Mouse (Mus musculus) heart, adult 9 months (tissue): Measurements from ENCODE around the gene Grin2a.
"Not testable (repeated sequence)": the region's sequence is repeated elsewhere in the genome, so short reads cannot be mapped to it uniquely, and the experiment has no call there.

Experiments
- DNase-seq, 2 experiments: peaks; one replicate each; pipeline ENCODE4 v3.0.0; 2022; ENCODE audit warnings: low spot score in 2 of 2

Gene Grin2a

GRCm38 (mm10) chr16:9625652-9626444 lies 369.5 kb downstream of the Grin2a start:
- no peak for DNase-seq

GRCm38 (mm10) chr16:9624346-9624745 lies 371.0 kb downstream of the Grin2a start:
- DNase-seq, result no peak

- DNase-seq, result no peak
Measured at GRCm38 (mm10) chr16:9618206-9618605, 377.2 kb downstream of the Grin2a start.

- no peak for DNase-seq
Measured at GRCm38 (mm10) chr16:9617215-9617614, 378.1 kb downstream of the Grin2a start.

- DNase-seq, result no peak
Measured at GRCm38 (mm10) chr16:9616807-9617206, 378.6 kb downstream of the Grin2a start.

- not testable (repeated sequence) for DNase-seq
Measured at GRCm38 (mm10) chr16:9612596-9612995, 382.8 kb downstream of the Grin2a start.

GRCm38 (mm10) chr16:9607432-9607831 lies 387.9 kb downstream of the Grin2a start:
- no peak for DNase-seq

GRCm38 (mm10) chr16:9603983-9604382 lies 391.4 kb downstream of the Grin2a start:
- DNase-seq, result no peak

GRCm38 (mm10) chr16:9602579-9602978 lies 392.8 kb downstream of the Grin2a start:
- DNase-seq, result no peak

GRCm38 (mm10) chr16:9589176-9589575 lies 406.2 kb downstream of the Grin2a start:
- no peak for DNase-seq

- no peak for DNase-seq
Measured at GRCm38 (mm10) chr16:9588431-9588830, 406.9 kb downstream of the Grin2a start.

- no peak for DNase-seq
Measured at GRCm38 (mm10) chr16:9583981-9584380, 411.4 kb downstream of the Grin2a start.

- no peak for DNase-seq
Measured at GRCm38 (mm10) chr16:9571793-9572192, 423.6 kb downstream of the Grin2a start.

GRCm38 (mm10) chr16:9567286-9567685 lies 428.1 kb downstream of the Grin2a start:
- no peak for DNase-seq

GRCm38 (mm10) chr16:9561816-9562215 lies 433.5 kb downstream of the Grin2a start:
- no peak for DNase-seq

GRCm38 (mm10) chr16:9535196-9535595 lies 460.2 kb downstream of the Grin2a start:
- DNase-seq, result no peak

- no peak for DNase-seq
Measured at GRCm38 (mm10) chr16:9533564-9534332, 461.6 kb downstream of the Grin2a start.

GRCm38 (mm10) chr16:9532843-9533532 lies 462.4 kb downstream of the Grin2a start:
- DNase-seq, result no peak

GRCm38 (mm10) chr16:9527214-9527613 lies 468.1 kb downstream of the Grin2a start:
- DNase-seq, result no peak

GRCm38 (mm10) chr16:9523314-9523713 lies 472.0 kb downstream of the Grin2a start:
- no peak for DNase-seq
